Mouse (Mus musculus) testis, adult 2 months (tissue): ENCODE results near the gene Cfap44. TPM values are rescaled to one million over a fixed set of nuclear protein-coding genes. Genes with fewer than 3 reads are reported as not detected.

ENCODE experiments used
- H3K27ac ChIP-seq: fragments of 200-500 bp; 2 replicates; pipeline ENCODE4 v1.5.1; 2012; ENCODE audit warnings: low read depth, low read length; ENCODE audit not compliant: control insufficient read depth, insufficient read depth
- H3K27me3 ChIP-seq: fragments of 200-500 bp; 2 replicates; pipeline ENCODE4 v1.6.1; 2012; ENCODE audit warnings: mild to moderate bottlenecking, low read length, moderate library complexity; ENCODE audit not compliant: control insufficient read depth, insufficient read depth
- H3K36me3 ChIP-seq: fragments of 200-500 bp; 2 replicates; pipeline ENCODE4 v1.6.1; 2012; ENCODE audit warnings: mild to moderate bottlenecking, low read length; ENCODE audit not compliant: control insufficient read depth, insufficient read depth
- H3K4me1 ChIP-seq: fragments of 200-500 bp; 2 replicates; pipeline ENCODE4 v1.6.1; 2012; ENCODE audit warnings: low read length; ENCODE audit not compliant: control insufficient read depth, insufficient read depth
- H3K4me3 ChIP-seq: fragments of 200-500 bp; 2 replicates; pipeline ENCODE4 v1.5.1; 2012; ENCODE audit warnings: low read depth, mild to moderate bottlenecking, low read length, moderate library complexity, mixed read lengths; ENCODE audit not compliant: control insufficient read depth
- CTCF ChIP-seq: fragments of 200-500 bp; IDR thresholded peaks from 2 replicates; pipeline ENCODE4 v1.5.1; 2012; ENCODE audit warnings: low read depth, mild to moderate bottlenecking, inconsistent platforms, low read length, moderate library complexity; ENCODE audit not compliant: control insufficient read depth, insufficient read depth, insufficient replicate concordance
- POLR2A ChIP-seq: fragments of 200-500 bp; IDR thresholded peaks from 2 replicates; pipeline ENCODE4 v1.6.1; 2012; ENCODE audit warnings: low read depth, mild to moderate bottlenecking, inconsistent platforms, low read length, moderate library complexity; ENCODE audit not compliant: control insufficient read depth
- polyA plus RNA-seq: library from polyadenylated mRNA; depleted of rRNA; stranded (reverse); fragments of >200 nt; gene quantifications from 2 replicates; pipeline ENCODE4 v1.2.3, GENCODE M21; 2012; rRNA removed

Gene Cfap44
- polyA plus RNA-seq, 1 experiment: 20.3 TPM

GRCm38 (mm10) chr16:44526689-44527088, 132.1 kb downstream of the Cfap44 start:
- peaks cover 9% of the 10 kb centered on the region for H3K4me1 ChIP-seq
- H3K27ac ChIP-seq: no peak overlapping the region
- no peak for TF ChIP-seq POLR2A
- H3K27me3 ChIP-seq: no peaks in the 10 kb centered on the region
- H3K4me3 ChIP-seq: no peak overlapping the region
- no peaks in the 10 kb centered on the region for H3K36me3 ChIP-seq

DNA sequence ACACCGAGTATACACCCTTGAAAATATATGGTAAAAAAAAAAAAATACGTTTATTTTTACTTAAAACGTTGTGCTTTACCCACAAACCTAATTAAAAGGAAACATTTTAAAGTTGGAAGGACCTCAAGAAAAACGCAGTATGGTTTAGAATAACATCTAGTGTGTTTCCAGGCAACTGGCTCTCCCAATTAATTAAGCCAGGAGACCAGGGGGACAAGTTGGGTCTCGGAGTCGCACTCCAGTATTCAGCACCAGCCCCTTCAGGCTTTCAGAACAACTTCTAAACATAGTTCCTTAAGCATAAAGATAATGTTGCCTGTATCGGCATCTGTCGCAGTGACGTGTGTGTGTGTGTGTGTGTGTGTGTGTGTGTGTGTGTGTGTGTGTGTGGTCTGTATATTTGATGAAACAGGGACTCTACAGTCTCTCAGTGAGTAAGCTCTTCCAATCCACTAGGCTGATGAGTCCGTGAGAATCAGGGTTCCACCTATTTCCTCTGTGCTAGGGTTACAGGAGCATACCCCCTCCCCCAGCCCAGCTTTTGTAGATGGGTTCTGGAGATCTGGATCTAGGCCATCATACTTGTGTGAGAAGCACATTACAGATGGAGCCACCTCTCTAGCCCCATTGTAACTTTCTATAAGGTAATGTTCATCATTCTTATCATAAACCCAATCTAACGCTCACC, 132.8 kb downstream of the Cfap44 start:
- no peak overlapping the region for H3K4me3 ChIP-seq
- TF ChIP-seq CTCF (no peak), POLR2A (no peak)
- peaks cover 9% of the 10 kb centered on the region for H3K4me1 ChIP-seq
- H3K36me3 ChIP-seq: no peaks in the 10 kb centered on the region
- no peaks in the 10 kb centered on the region for H3K27me3 ChIP-seq
- H3K27ac ChIP-seq: no peak overlapping the region

GRCm38 (mm10) chr16:44528955-44529354, 134.4 kb downstream of the Cfap44 start:
- Histone ChIP-seq H3K4me1 (peaks cover 9% of the 10 kb centered on the region), H3K27me3 (no peaks in the 10 kb centered on the region), H3K36me3 (no peaks in the 10 kb centered on the region), H3K4me3 (peak overlapping the region; percentile 74), H3K27ac (no peak overlapping the region)
- TF ChIP-seq POLR2A: no peak
- TF ChIP-seq CTCF: no peak

GRCm38 (mm10) chr16:44529691-44530090, 135.1 kb downstream of the Cfap44 start:
- TF ChIP-seq CTCF: no peak
- no peak for TF ChIP-seq POLR2A
- no peak overlapping the region for H3K27ac ChIP-seq
- no peaks in the 10 kb centered on the region for H3K36me3 ChIP-seq
- H3K4me1 ChIP-seq: peaks cover 9% of the 10 kb centered on the region
- peak overlapping the region; percentile 74 for H3K4me3 ChIP-seq
- H3K27me3 ChIP-seq: no peaks in the 10 kb centered on the region

- H3K4me3 ChIP-seq: peak overlapping the region; percentile 84
- no peaks in the 10 kb centered on the region for H3K27me3 ChIP-seq
- no peak for TF ChIP-seq POLR2A
- TF ChIP-seq CTCF: no peak
- H3K4me1 ChIP-seq: peaks cover 9% of the 10 kb centered on the region
- no peaks in the 10 kb centered on the region for H3K36me3 ChIP-seq
- no peak overlapping the region for H3K27ac ChIP-seq
Measured at GRCm38 (mm10) chr16:44530191-44530590, 135.6 kb downstream of the Cfap44 start.

DNA sequence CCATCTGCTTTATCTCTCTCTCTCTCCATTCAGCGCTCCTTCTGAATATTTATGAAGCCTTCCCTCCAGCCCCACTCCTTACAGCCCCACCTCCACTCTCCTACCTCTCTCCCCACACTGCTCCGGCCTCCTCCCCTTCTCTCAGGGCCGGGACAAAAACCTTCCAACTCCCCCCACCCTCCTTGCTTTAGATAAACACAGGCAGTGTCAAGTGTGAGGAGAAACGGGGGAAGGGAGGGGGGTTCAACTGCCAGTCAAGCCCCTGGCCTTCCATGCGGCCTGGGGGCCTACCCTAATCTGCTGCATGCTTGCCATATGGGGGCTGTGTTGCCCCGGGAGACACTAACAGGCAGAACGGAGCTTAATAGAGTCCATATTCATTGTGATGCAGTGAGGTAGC, 136.2 kb downstream of the Cfap44 start:
- H3K4me3 ChIP-seq: peak overlapping the region; percentile 84

GRCm38 (mm10) chr16:44531239-44531797, 136.7 kb downstream of the Cfap44 start:
- peaks cover 9% of the 10 kb centered on the region for H3K4me1 ChIP-seq
- no peak overlapping the region for H3K27ac ChIP-seq
- peak overlapping the region; percentile 84 for H3K4me3 ChIP-seq
- no peaks in the 10 kb centered on the region for H3K27me3 ChIP-seq
- TF ChIP-seq POLR2A (no peak), CTCF (no peak)
- H3K36me3 ChIP-seq: no peaks in the 10 kb centered on the region

More for the DNA sequence above, 136.2 kb downstream of the Cfap44 start:
- no peaks in the 10 kb centered on the region for H3K27me3 ChIP-seq
- TF ChIP-seq CTCF (no peak), POLR2A (peak; percentile 82; the same call in 1 of the 2 replicates)
- peak overlapping the region; percentile 36 for H3K27ac ChIP-seq
- H3K4me1 ChIP-seq: peaks cover 9% of the 10 kb centered on the region
- H3K36me3 ChIP-seq: no peaks in the 10 kb centered on the region

Other genes starting within 250 kb of the Cfap44 start
- gene Usf3, start 221.6 kb upstream of the Cfap44 start, polyA plus RNA-seq: 3.4 and 3.9 TPM in 2 replicates
- gene Sidt1, start 61.6 kb upstream of the Cfap44 start, polyA plus RNA-seq: 0.15 and 0.32 TPM in 2 replicates
- 12.4 and 12.8 TPM in 2 replicates for gene Spice1, start 47.7 kb upstream of the Cfap44 start, polyA plus RNA-seq
- 2.7 and 3.3 TPM in 2 replicates for gene Boc, start 164.1 kb downstream of the Cfap44 start, polyA plus RNA-seq